Mouse (Mus musculus): Measurements from ENCODE around the gene Cenpb.
A peak's percentile ranks its signal among the peaks of the same experiment; 100 is the strongest.

Cenpb gene

GRCm38 (mm10) chr2:131200710-131201109 lies 20.8 kb upstream of the Cenpb start:
- DNase-seq (ENCODE audit: low read depth, low spot score) = no peak

- DNase-seq (ENCODE audit: low read depth, low spot score) = no peak
Measured at GRCm38 (mm10) chr2:131196606-131197316, 16.9 kb upstream of the Cenpb start.

- DNase-seq (ENCODE audit: low read depth, low spot score) = no peak
Measured at GRCm38 (mm10) chr2:131191005-131191390, 11.1 kb upstream of the Cenpb start.

GRCm38 (mm10) chr2:131190344-131191004 lies 10.6 kb upstream of the Cenpb start:
- no peak for DNase-seq (ENCODE audit: low read depth, low spot score)

- no peak for DNase-seq (ENCODE audit: low read depth, low spot score)
Measured at GRCm38 (mm10) chr2:131189521-131190309, 9.8 kb upstream of the Cenpb start.

GRCm38 (mm10) chr2:131188311-131188710 lies 8.4 kb upstream of the Cenpb start:
- DNase-seq (ENCODE audit: low read depth, low spot score) = no peak

- no peak for DNase-seq (ENCODE audit: low read depth, low spot score)
Measured at GRCm38 (mm10) chr2:131187602-131187922, 7.7 kb upstream of the Cenpb start.

GRCm38 (mm10) chr2:131186771-131187601 lies 7.1 kb upstream of the Cenpb start, which contains the start of the genes Cdc25b and Spef1:
Gene Cdc25b, plus strand, starts transcription at chr2:131186949.
Gene Spef1, minus strand, starts transcription at chr2:131187282.
- DNase-seq (ENCODE audit: low read depth, low spot score) = peak; percentile 58

- DNase-seq (ENCODE audit: low read depth, low spot score) = no peak
Measured at GRCm38 (mm10) chr2:131186343-131186742, 6.5 kb upstream of the Cenpb start.

GRCm38 (mm10) chr2:131179246-131179886 lies 501 bp downstream of the Cenpb start:
- DNase-seq (ENCODE audit: low read depth, low spot score) = peak; percentile 63

GRCm38 (mm10) chr2:131178828-131179245 lies 1.0 kb downstream of the Cenpb start:
- no peak for DNase-seq (ENCODE audit: low read depth, low spot score)

- no peak for DNase-seq (ENCODE audit: low read depth, low spot score)
Measured at GRCm38 (mm10) chr2:131177932-131178331, 1.9 kb downstream of the Cenpb start.

- no peak for DNase-seq (ENCODE audit: low read depth, low spot score)
Measured at GRCm38 (mm10) chr2:131176491-131176890, 3.4 kb downstream of the Cenpb start.

- DNase-seq (ENCODE audit: low read depth, low spot score) = no peak
Measured at GRCm38 (mm10) chr2:131175945-131176309, 3.9 kb downstream of the Cenpb start.

GRCm38 (mm10) chr2:131175286-131175944 lies 4.5 kb downstream of the Cenpb start:
- no peak for DNase-seq (ENCODE audit: low read depth, low spot score)

- no peak for DNase-seq (ENCODE audit: low read depth, low spot score)
Measured at GRCm38 (mm10) chr2:131174700-131175099, 5.2 kb downstream of the Cenpb start.

- DNase-seq (ENCODE audit: low read depth, low spot score) = no peak
Measured at GRCm38 (mm10) chr2:131172322-131172721, 7.5 kb downstream of the Cenpb start.

GRCm38 (mm10) chr2:131171401-131172104 lies 8.3 kb downstream of the Cenpb start:
- no peak for DNase-seq (ENCODE audit: low read depth, low spot score)

GRCm38 (mm10) chr2:131170936-131171335 lies 8.9 kb downstream of the Cenpb start:
- DNase-seq (ENCODE audit: low read depth, low spot score) = no peak

GRCm38 (mm10) chr2:131168914-131169313 lies 11.0 kb downstream of the Cenpb start:
- DNase-seq (ENCODE audit: low read depth, low spot score) = no peak

Data from WW6 (cell line).